Mouse (Mus musculus): ENCODE measurements at regions not wholly inside any gene's neighbourhood (a gene's known extent, or its start where the extent isn't known, plus 50 kb on each side); places are given as distances from the start of the nearest gene placed in this dataset.

GRCm38 (mm10) chr13:83879561-83879960 lies 342.5 kb upstream of the Tmem161b start:
- no peak for DNase-seq

GRCm38 (mm10) chr13:83880305-83880704 lies 341.8 kb upstream of the Tmem161b start:
- no peak for DNase-seq

- no peak for DNase-seq
Observed at GRCm38 (mm10) chr13:83880772-83881171, 341.3 kb upstream of the Tmem161b start.

GRCm38 (mm10) chr13:83882839-83883238 lies 339.3 kb upstream of the Tmem161b start:
- no peak for DNase-seq

GRCm38 (mm10) chr13:83883821-83884220 lies 338.3 kb upstream of the Tmem161b start:
- no peak for DNase-seq

- no peak for DNase-seq
Observed at GRCm38 (mm10) chr13:83884226-83884625, 337.9 kb upstream of the Tmem161b start.

- DNase-seq, result no peak
Observed at GRCm38 (mm10) chr13:83884766-83885543, 337.1 kb upstream of the Tmem161b start.

GRCm38 (mm10) chr13:83885729-83886128 lies 336.4 kb upstream of the Tmem161b start:
- DNase-seq, result no peak

GRCm38 (mm10) chr13:83914697-83915096 lies 307.4 kb upstream of the Tmem161b start:
- no peak for DNase-seq

GRCm38 (mm10) chr13:83932761-83933160 lies 289.3 kb upstream of the Tmem161b start:
- DNase-seq, result no peak

GRCm38 (mm10) chr13:83946495-83946894 lies 275.6 kb upstream of the Tmem161b start:
- DNase-seq, result no peak

GRCm38 (mm10) chr13:83951163-83951562 lies 270.9 kb upstream of the Tmem161b start:
- DNase-seq, result no peak

GRCm38 (mm10) chr13:83951808-83952207 lies 270.3 kb upstream of the Tmem161b start:
- DNase-seq, result no peak

- DNase-seq, result no peak
Observed at GRCm38 (mm10) chr13:83952353-83952752, 269.7 kb upstream of the Tmem161b start.

GRCm38 (mm10) chr13:83952862-83953261 lies 269.2 kb upstream of the Tmem161b start:
- DNase-seq, result no peak

- no peak for DNase-seq
Observed at GRCm38 (mm10) chr13:83955701-83956100, 266.4 kb upstream of the Tmem161b start.

- DNase-seq, result no peak
Observed at GRCm38 (mm10) chr13:83978541-83978940, 243.6 kb upstream of the Tmem161b start.

- no peak for DNase-seq
Observed at GRCm38 (mm10) chr13:83979535-83979934, 242.6 kb upstream of the Tmem161b start.

GRCm38 (mm10) chr13:83984651-83985331 lies 237.3 kb upstream of the Tmem161b start:
- no peak for DNase-seq

- no peak for DNase-seq
Observed at GRCm38 (mm10) chr13:83987746-83988423, 234.2 kb upstream of the Tmem161b start.

GRCm38 (mm10) chr13:83988517-83988916 lies 233.6 kb upstream of the Tmem161b start:
- no peak for DNase-seq

- no peak for DNase-seq
Observed at GRCm38 (mm10) chr13:83997599-83998369, 224.3 kb upstream of the Tmem161b start.

GRCm38 (mm10) chr13:84021771-84022170 lies 200.3 kb upstream of the Tmem161b start:
- no peak for DNase-seq

Data from thymus, postnatal 25 days (tissue).